Mouse (Mus musculus): Measurements from ENCODE around the gene Haghl. TPM values are rescaled to one million over a fixed set of nuclear protein-coding genes. Genes with fewer than 3 reads are reported as not detected.

Gene Haghl
- polyA plus RNA-seq, 1 experiment from 2014 or later, result 133 TPM

GRCm38 (mm10) chr17:25794197-25794596 lies 8.7 kb upstream of the Haghl start:
- 0 out of 2 replicates have a peak overlapping the region, but pooled peaks have one; percentile 30 for H3K9ac ChIP-seq

GRCm38 (mm10) chr17:25792615-25793014 lies 7.1 kb upstream of the Haghl start, which contains the start of gene Fam173a:
Gene Fam173a (minus strand): TSS chr17:25792901.
- ATAC-seq (ENCODE audit: low FRiP score, low read depth), result peak; percentile 65
- WGBS, result under 1% methylated on average over 14 of the region's 14 CpGs

More at GRCm38 (mm10) chr17:25794197-25794596, 8.7 kb upstream of the Haghl start:
- Histone ChIP-seq H3K27me3 (peaks cover 9% of the 10 kb centered on the region; the same call in 1 of the 2 replicates), H3K36me3 (peaks cover 6% of the 10 kb centered on the region; the same call in 1 of the 2 replicates), H3K4me2 (peak overlapping the region; percentile 92), H3K4me1 (replicated peaks) (peaks cover 59% of the 10 kb centered on the region), H3K9me3 (no peaks in the 10 kb centered on the region), H3K27ac (replicated peaks) (peak overlapping the region; percentile 95), H3K4me3 (0 out of 2 replicates have a peak overlapping the region, but pooled peaks have one; percentile 52)
- no peak for ATAC-seq (ENCODE audit: low FRiP score, low read depth)
- WGBS, result 13% methylated on average over 13 of the region's 13 CpGs

DNA sequence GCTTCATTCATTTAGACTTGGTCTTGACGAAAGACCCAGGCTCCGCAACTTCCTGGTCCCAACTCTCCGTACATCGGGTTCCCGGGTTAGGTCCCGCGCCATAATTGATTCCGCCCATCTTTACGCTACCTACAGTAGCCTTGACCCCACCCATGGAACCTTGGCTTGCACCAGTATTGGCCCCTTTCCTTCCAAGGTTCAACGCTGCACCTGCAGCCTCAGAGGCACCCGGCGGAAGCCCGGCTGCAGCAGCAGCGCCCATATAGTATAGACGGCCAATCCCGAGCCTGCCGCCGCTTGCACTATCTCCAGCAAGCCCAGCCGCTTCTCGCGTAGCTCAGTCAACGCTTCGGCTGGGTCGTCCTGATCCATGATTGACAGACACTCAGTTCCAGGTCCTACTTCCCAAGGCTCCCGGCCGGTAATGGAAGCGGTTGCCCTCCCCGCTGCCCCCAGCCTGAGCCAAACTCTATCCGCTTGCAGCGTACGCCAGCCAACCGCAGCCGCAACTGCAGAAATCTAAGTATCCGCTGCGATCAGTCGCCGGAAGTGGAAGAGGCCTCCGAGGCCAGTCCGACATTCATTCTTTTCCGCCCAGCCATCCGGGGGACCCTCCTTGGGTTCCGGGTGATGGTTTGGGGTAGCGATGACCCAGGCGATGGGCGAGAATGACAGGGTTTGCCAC lies 6.5 kb upstream of the Haghl start:
- H3K9me3 ChIP-seq, result no peaks in the 10 kb centered on the region
- H3K27ac ChIP-seq (replicated peaks), result peak overlapping the region; percentile 95
- H3K36me3 ChIP-seq, result peaks cover 9% of the 10 kb centered on the region; the same call in 1 of the 2 replicates
- peaks cover 53% of the 10 kb centered on the region for H3K4me1 ChIP-seq (replicated peaks)
- peak overlapping the region; percentile 84 for H3K4me3 ChIP-seq
- WGBS, result under 1% methylated on average over 45 of the region's 45 CpGs
- peak overlapping the region; percentile 92 for H3K4me2 ChIP-seq
- H3K9ac ChIP-seq, result peak overlapping the region; percentile 88
- ATAC-seq (ENCODE audit: low FRiP score, low read depth), result peak; percentile 57
- peaks cover 9% of the 10 kb centered on the region; the same call in 1 of the 2 replicates for H3K27me3 ChIP-seq

More at GRCm38 (mm10) chr17:25792615-25793014, 7.1 kb upstream of the Haghl start, which contains the start of gene Fam173a:
- Histone ChIP-seq H3K9ac (peak within 1 kb of the TSS; percentile 88), H3K4me1 (replicated peaks) (peaks cover 59% of the 10 kb centered on the region), H3K9me3 (no peaks in the 10 kb centered on the region), H3K36me3 (peaks cover 9% of the 10 kb centered on the region; the same call in 1 of the 2 replicates), H3K4me3 (peak within 1 kb of the TSS; percentile 84), H3K27me3 (peaks cover 9% of the 10 kb centered on the region; the same call in 1 of the 2 replicates), H3K4me2 (peak within 1 kb of the TSS; percentile 92), H3K27ac (replicated peaks) (peak within 1 kb of the TSS; percentile 95)

- no peak for ATAC-seq (ENCODE audit: low FRiP score, low read depth)
- H3K4me2 ChIP-seq, result peak overlapping the region; percentile 92
- peak overlapping the region; percentile 84 for H3K4me3 ChIP-seq
- peak overlapping the region; percentile 88 for H3K9ac ChIP-seq
- H3K27me3 ChIP-seq, result peaks cover 6% of the 10 kb centered on the region; the same call in 1 of the 2 replicates
- H3K27ac ChIP-seq (replicated peaks), result peak overlapping the region; percentile 95
- H3K36me3 ChIP-seq, result peaks cover 9% of the 10 kb centered on the region; the same call in 1 of the 2 replicates
- peaks cover 47% of the 10 kb centered on the region for H3K4me1 ChIP-seq (replicated peaks)
- WGBS, result 22% methylated on average over 19 of the region's 19 CpGs
- H3K9me3 ChIP-seq, result no peaks in the 10 kb centered on the region
Observed at GRCm38 (mm10) chr17:25791320-25791842, 5.9 kb upstream of the Haghl start.

- ATAC-seq (ENCODE audit: low FRiP score, low read depth), result no peak
- peaks cover 44% of the 10 kb centered on the region for H3K4me1 ChIP-seq (replicated peaks)
- H3K36me3 ChIP-seq, result peaks cover 23% of the 10 kb centered on the region
Observed at GRCm38 (mm10) chr17:25786781-25787504, 1.5 kb upstream of the Haghl start.

DNA sequence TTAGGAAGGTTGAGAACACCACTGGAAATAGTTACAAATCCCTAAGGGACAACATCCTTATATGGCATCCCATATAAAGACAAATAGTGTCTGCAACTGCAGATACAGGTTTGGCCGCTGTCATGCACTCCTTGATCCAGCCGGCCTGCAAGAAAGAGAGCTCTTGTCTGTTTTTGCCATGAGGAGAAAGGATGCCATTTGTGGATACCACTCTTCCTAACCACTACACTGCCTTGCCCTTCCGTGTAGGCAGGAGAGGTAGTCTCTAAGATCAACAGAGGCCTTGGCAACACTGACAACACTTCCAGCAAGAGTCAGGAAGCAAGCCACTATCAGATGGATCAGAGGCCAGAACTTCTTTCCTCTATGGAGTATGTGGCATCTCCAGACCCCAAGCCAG lies 807 bp upstream of the Haghl start, which contains the start of gene Ccdc78:
Ccdc78 (plus strand) TSS at position 301 of the 400 bp plus-strand sequence.
- no peak for ATAC-seq (ENCODE audit: low FRiP score, low read depth)
- 84% methylated on average over 3 of the region's 3 CpGs for WGBS

More at GRCm38 (mm10) chr17:25786781-25787504, 1.5 kb upstream of the Haghl start:
- no peak overlapping the region for H3K4me3 ChIP-seq
- 92% methylated on average over 9 of the region's 9 CpGs for WGBS
- H3K4me2 ChIP-seq, result no peak overlapping the region
- no peak overlapping the region for H3K9ac ChIP-seq
- H3K27ac ChIP-seq (replicated peaks), result no peak overlapping the region
- H3K9me3 ChIP-seq, result no peaks in the 10 kb centered on the region
- no peaks in the 10 kb centered on the region for H3K27me3 ChIP-seq

DNA sequence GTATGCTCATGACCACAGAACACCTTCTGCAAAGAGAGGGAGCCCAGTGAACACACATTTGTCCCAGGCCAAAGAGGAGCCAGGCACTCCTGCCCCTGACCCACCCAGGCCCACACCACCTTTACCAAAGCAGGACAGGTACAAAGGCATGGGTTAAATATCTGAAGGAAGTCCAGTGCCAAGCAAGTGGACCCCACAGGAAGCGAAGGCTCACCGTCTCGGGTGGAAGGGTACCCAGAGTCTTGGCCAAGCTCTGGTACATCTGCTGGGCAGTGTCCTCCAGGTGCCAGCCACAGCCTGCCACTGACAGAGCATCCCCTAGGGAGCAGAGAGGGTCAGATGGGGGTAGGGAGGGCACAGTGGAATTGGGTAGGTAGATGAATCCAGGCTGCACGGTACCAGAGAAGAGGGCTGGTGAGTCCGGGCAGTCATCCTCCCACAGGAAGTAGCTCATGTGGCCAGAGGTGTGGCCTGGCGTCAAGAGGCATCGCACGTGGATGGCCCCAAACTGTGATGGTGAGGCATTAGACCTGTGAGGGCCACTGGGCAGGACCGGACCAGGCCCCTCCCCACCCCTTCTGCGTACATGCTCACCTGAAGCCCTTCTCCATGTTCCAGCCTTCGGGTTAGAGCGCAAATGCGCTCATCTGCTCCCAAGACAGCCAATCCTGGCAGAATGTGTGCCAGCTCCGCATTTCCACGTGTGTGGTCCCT lies 1.5 kb downstream of the Haghl start:
- Histone ChIP-seq H3K27me3 (no peaks in the 10 kb centered on the region), H3K4me1 (replicated peaks) (peaks cover 30% of the 10 kb centered on the region), H3K36me3 (peaks cover 29% of the 10 kb centered on the region), H3K4me3 (peak overlapping the region; percentile 86), H3K4me2 (peak overlapping the region; percentile 79), H3K9ac (peak overlapping the region; percentile 66), H3K9me3 (no peaks in the 10 kb centered on the region), H3K27ac (replicated peaks) (no peak overlapping the region)
- WGBS, result 80% methylated on average over 15 of the region's 15 CpGs
- ATAC-seq (ENCODE audit: low FRiP score, low read depth), result no peak

More for the DNA sequence above, 807 bp upstream of the Haghl start, which contains the start of gene Ccdc78:
- no peaks in the 10 kb centered on the region for H3K9me3 ChIP-seq
- peak within 1 kb of the TSS; percentile 66 for H3K9ac ChIP-seq
- H3K36me3 ChIP-seq, result peaks cover 28% of the 10 kb centered on the region
- peak within 1 kb of the TSS; percentile 86 for H3K4me3 ChIP-seq
- peak within 1 kb of the TSS; percentile 79 for H3K4me2 ChIP-seq
- no peaks in the 10 kb centered on the region for H3K27me3 ChIP-seq
- peak within 1 kb of the TSS; percentile 94 for H3K27ac ChIP-seq (replicated peaks)
- H3K4me1 ChIP-seq (replicated peaks), result peaks cover 40% of the 10 kb centered on the region

- peaks cover 30% of the 10 kb centered on the region for H3K4me1 ChIP-seq (replicated peaks)
- H3K36me3 ChIP-seq, result peaks cover 26% of the 10 kb centered on the region
- 0 out of 2 replicates have a peak overlapping the region, but pooled peaks have one; percentile 18 for H3K27ac ChIP-seq (replicated peaks)
- no peak for ATAC-seq (ENCODE audit: low FRiP score, low read depth)
- 69% methylated on average over 7 of the region's 7 CpGs for WGBS
- peak overlapping the region; percentile 14; the same call in 1 of the 2 replicates for H3K4me2 ChIP-seq
- H3K9me3 ChIP-seq, result no peaks in the 10 kb centered on the region
- no peak overlapping the region for H3K4me3 ChIP-seq
- 0 out of 2 replicates have a peak overlapping the region, but pooled peaks have one; percentile 18 for H3K9ac ChIP-seq
- H3K27me3 ChIP-seq, result no peaks in the 10 kb centered on the region
Observed at GRCm38 (mm10) chr17:25783086-25783485, 2.4 kb downstream of the Haghl start.

GRCm38 (mm10) chr17:25781339-25781738 lies 4.1 kb downstream of the Haghl start:
- Histone ChIP-seq H3K4me1 (replicated peaks) (peaks cover 30% of the 10 kb centered on the region), H3K4me2 (no peak overlapping the region), H3K27ac (replicated peaks) (no peak overlapping the region), H3K9ac (no peak overlapping the region), H3K27me3 (no peaks in the 10 kb centered on the region), H3K36me3 (peaks cover 36% of the 10 kb centered on the region), H3K4me3 (no peak overlapping the region), H3K9me3 (no peaks in the 10 kb centered on the region)
- WGBS, result 81% methylated on average over 6 of the region's 6 CpGs
- ATAC-seq (ENCODE audit: low FRiP score, low read depth), result no peak

DNA sequence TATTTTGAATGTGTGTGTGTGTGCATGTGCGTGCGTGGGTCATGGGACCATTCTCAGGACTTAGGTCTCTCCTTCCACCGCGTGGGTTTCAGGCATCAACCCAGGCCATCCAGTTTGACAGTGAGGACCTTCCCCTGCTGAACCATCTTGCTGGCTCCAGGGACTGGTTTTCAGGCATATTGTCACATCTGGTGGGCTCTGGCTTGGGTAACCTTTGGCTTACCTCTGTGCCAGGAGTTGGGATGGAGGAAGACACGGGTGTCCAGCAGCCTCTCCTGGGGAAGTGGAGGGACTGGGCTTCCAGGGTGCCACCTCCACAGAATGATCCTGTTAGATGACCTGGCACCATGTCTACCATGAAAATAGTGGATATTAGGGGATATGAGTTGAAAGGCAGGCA lies 7.5 kb downstream of the Haghl start:
- 96% methylated on average over 5 of the region's 5 CpGs for WGBS
- peaks cover 31% of the 10 kb centered on the region for H3K36me3 ChIP-seq
- H3K27ac ChIP-seq (replicated peaks), result no peak overlapping the region
- no peaks in the 10 kb centered on the region for H3K9me3 ChIP-seq
- H3K4me1 ChIP-seq (replicated peaks), result peaks cover 13% of the 10 kb centered on the region
- no peaks in the 10 kb centered on the region for H3K27me3 ChIP-seq
- H3K9ac ChIP-seq, result no peak overlapping the region
- H3K4me3 ChIP-seq, result no peak overlapping the region
- H3K4me2 ChIP-seq, result no peak overlapping the region
- ATAC-seq (ENCODE audit: low FRiP score, low read depth), result no peak
